Mouse (Mus musculus) myocyte (in vitro differentiated cells): Measurements from ENCODE around the gene Cd8a. TPM values are rescaled to one million over a fixed set of nuclear protein-coding genes. Genes with fewer than 3 reads are reported as not detected.

Experiments used
- H3K27me3 ChIP-seq: one replicate; pipeline ENCODE4 v1.6.1; 2011; ENCODE audit not compliant: control insufficient read depth, insufficient read depth, insufficient read length
- H3K36me3 ChIP-seq: one replicate; pipeline ENCODE4 v1.6.1; 2011; ENCODE audit not compliant: control insufficient read depth, insufficient read depth
- H3K4me2 ChIP-seq: one replicate; pipeline ENCODE4 v1.6.1; 2011; ENCODE audit warnings: low read depth, control low read depth
- H3K4me3 ChIP-seq: one replicate; pipeline ENCODE4 v1.5.1; 2011; ENCODE audit warnings: mild to moderate bottlenecking, control low read depth, moderate library complexity
- H3K79me2 ChIP-seq: one replicate; pipeline ENCODE4 v1.6.1; 2011; ENCODE audit not compliant: control insufficient read depth, insufficient read depth
- H3ac ChIP-seq: one replicate; pipeline ENCODE4 v1.6.1; 2011; ENCODE audit not compliant: control insufficient read depth, insufficient read length
- CEBPB ChIP-seq: IDR thresholded peaks from 2 replicates; pipeline ENCODE4 v1.6.1; 2011; ENCODE audit warnings: mild to moderate bottlenecking, moderate library complexity; ENCODE audit not compliant: poor library complexity, insufficient read depth, severe bottlenecking
- E2F4 ChIP-seq: IDR thresholded peaks from one replicate; pipeline ENCODE4 v1.6.1; 2011; ENCODE audit warnings: mild to moderate bottlenecking, control low read depth, moderate library complexity; ENCODE audit not compliant: insufficient read depth
- MAX ChIP-seq: IDR thresholded peaks from one replicate; pipeline ENCODE4 v1.6.1; 2011; ENCODE audit warnings: low read depth, mild to moderate bottlenecking, control low read depth
- MYOD1 ChIP-seq, 3 experiments: IDR thresholded peaks; one replicate each; pipeline ENCODE4 v1.6.1; 2011; ENCODE audit warnings: control low read depth in 2 of 3, low read depth in 2 of 3, mild to moderate bottlenecking in 2 of 3, moderate library complexity in 1 of 3; ENCODE audit not compliant: insufficient read length in 2 of 3, control insufficient read depth in 1 of 3
- MYOG ChIP-seq, 3 experiments: IDR thresholded peaks; one replicate each; pipeline ENCODE4 v1.6.1; 2011; ENCODE audit warnings: control low read depth in 2 of 3, low read depth in 2 of 3, mild to moderate bottlenecking in 2 of 3; ENCODE audit not compliant: insufficient read length in 2 of 3, control insufficient read depth in 1 of 3, insufficient read depth in 1 of 3
- POLR2A ChIP-seq: IDR thresholded peaks from one replicate; pipeline ENCODE4 v1.6.1; 2011; ENCODE audit warnings: low read depth, mild to moderate bottlenecking, control low read depth, moderate library complexity; ENCODE audit not compliant: insufficient read length
- POLR2AphosphoS2 ChIP-seq: IDR thresholded peaks from one replicate; pipeline ENCODE4 v1.6.1; 2011; ENCODE audit warnings: low read depth, control low read depth; ENCODE audit not compliant: insufficient read length
- REST ChIP-seq: IDR thresholded peaks from one replicate; pipeline ENCODE4 v1.6.1; 2011; ENCODE audit warnings: mild to moderate bottlenecking, control low read depth, moderate library complexity; ENCODE audit not compliant: insufficient read depth, insufficient read length
- SRF ChIP-seq: IDR thresholded peaks from one replicate; pipeline ENCODE4 v1.6.1; 2011; ENCODE audit warnings: low read depth; ENCODE audit not compliant: control insufficient read depth, insufficient read length
- TCF12 ChIP-seq: IDR thresholded peaks from one replicate; pipeline ENCODE4 v1.6.1; 2011; ENCODE audit warnings: mild to moderate bottlenecking, control low read depth; ENCODE audit not compliant: poor library complexity, insufficient read depth, severe bottlenecking
- TCF3 ChIP-seq: IDR thresholded peaks from one replicate; pipeline ENCODE4 v1.6.1; 2011; ENCODE audit warnings: low read depth, control low read depth; ENCODE audit not compliant: insufficient read length
- USF1 ChIP-seq: IDR thresholded peaks from one replicate; pipeline ENCODE4 v1.6.1; 2011; ENCODE audit warnings: low read depth, mild to moderate bottlenecking, control low read depth, moderate library complexity
- polyA plus RNA-seq: library from polyadenylated mRNA; unstranded; fragments of >200 nt; fragmentation: generic; extraction: Trizol; gene quantifications from one replicate; pipeline ENCODE4 v1.2.1, GENCODE M21; 2012; ENCODE audit warnings: missing spikeins

Cd8a gene
- polyA plus RNA-seq, 1 experiment = not detected

DNA sequence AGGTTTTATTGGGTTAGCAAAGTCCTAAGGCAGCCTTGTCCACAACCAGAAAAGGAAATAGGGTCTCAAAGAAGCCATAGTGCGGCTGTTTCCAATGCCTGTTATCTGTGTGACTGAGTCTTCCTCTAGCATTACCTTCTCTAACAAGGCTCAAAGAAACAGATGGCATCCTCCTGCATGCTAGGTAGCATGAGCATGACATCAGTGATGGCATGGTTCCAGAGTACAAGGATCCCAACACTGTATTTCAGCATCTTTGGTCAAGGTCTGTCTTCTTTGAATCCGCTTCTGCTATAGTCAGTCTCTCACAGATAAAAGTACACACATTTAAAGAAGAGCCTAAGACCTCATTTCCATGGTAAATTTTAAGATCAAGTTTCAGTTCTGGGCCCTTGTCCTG, 17.3 kb downstream of the Cd8a start:
- TF ChIP-seq E2F4 = no peak
- TF ChIP-seq POLR2A = no peak
- TF ChIP-seq USF1 = no peak
- TF ChIP-seq REST = no peak
- TF ChIP-seq TCF3 = no peak
- TF ChIP-seq MYOD1 (IDR thresholded peaks at IDR 0.05; ENCODE audit: control insufficient read depth in 1 of 3, insufficient read length in 2 of 3, low read depth in 2 of 3) = no peak
- no peak for TF ChIP-seq SRF
- no peak for TF ChIP-seq CEBPB
- no peak for TF ChIP-seq TCF12
- TF ChIP-seq MYOG (IDR thresholded peaks at IDR 0.05; ENCODE audit: control insufficient read depth in 1 of 3, insufficient read depth in 1 of 3, insufficient read length in 2 of 3, low read depth in 2 of 3) = no peak
- no peak for TF ChIP-seq POLR2AphosphoS2
- TF ChIP-seq MAX = no peak
- Histone ChIP-seq H3K4me3 (no peak overlapping the region), H3K36me3 (peaks cover 28% of the 10 kb centered on the region), H3ac (no peak overlapping the region), H3K4me2 (no peak overlapping the region), H3K27me3 (no peaks in the 10 kb centered on the region), H3K79me2 (no peaks in the 10 kb centered on the region)

DNA sequence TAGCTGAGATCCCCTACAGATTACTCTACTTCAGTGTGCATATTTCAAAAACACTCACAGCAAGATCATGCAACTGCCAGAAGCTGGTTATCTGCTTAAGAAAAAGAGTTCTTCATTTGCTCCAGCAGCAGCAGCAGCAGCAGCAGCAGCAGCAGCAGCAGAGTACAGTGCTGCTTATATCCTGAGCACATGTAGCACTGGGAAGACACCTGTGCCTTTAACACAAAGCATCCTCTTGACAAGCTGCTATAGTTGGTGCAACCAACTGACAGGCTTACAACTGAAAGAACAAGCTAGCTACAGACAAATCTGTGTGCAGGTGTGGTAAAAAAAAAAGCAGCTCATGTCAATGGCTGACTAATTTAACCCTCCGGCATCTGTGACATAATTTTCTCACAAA, 22.8 kb downstream of the Cd8a start:
- Histone ChIP-seq H3K27me3 (no peaks in the 10 kb centered on the region), H3K4me2 (no peak overlapping the region), H3K4me3 (no peak overlapping the region), H3K36me3 (peaks cover 36% of the 10 kb centered on the region), H3K79me2 (no peaks in the 10 kb centered on the region), H3ac (no peak overlapping the region)
- no peak for TF ChIP-seq POLR2A
- no peak for TF ChIP-seq TCF12
- TF ChIP-seq TCF3 = no peak
- no peak for TF ChIP-seq REST
- TF ChIP-seq MAX = no peak
- TF ChIP-seq SRF = no peak
- TF ChIP-seq USF1 = no peak
- TF ChIP-seq MYOD1 (IDR thresholded peaks at IDR 0.05; ENCODE audit: control insufficient read depth in 1 of 3, insufficient read length in 2 of 3, low read depth in 2 of 3) = no peak
- no peak for TF ChIP-seq MYOG (IDR thresholded peaks at IDR 0.05; ENCODE audit: control insufficient read depth in 1 of 3, insufficient read depth in 1 of 3, insufficient read length in 2 of 3, low read depth in 2 of 3)
- no peak for TF ChIP-seq CEBPB
- no peak for TF ChIP-seq E2F4
- TF ChIP-seq POLR2AphosphoS2 = no peak

DNA sequence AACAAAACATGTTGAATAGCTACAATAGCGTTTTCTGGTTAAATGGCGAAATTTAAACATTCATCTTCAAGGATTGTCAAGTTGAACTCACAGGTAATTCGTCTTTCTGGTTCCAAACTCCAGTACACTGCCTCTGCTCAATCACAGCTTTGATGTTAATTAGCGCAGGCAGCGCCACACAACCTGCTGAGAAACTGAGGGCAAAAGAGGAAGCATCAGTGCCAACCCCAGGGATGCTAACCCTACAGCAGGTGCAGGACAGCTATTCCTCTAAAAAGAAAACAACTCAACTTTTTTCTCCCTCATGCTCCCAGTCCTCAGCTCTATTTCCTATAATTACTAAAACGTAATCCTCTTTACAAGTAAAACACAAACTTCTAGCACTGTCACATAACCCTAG, 23.5 kb downstream of the Cd8a start:
- no peak overlapping the region for H3ac ChIP-seq
- H3K4me2 ChIP-seq = no peak overlapping the region
- H3K36me3 ChIP-seq = peaks cover 34% of the 10 kb centered on the region
- no peak for TF ChIP-seq CEBPB
- TF ChIP-seq MAX = no peak
- TF ChIP-seq SRF = no peak
- TF ChIP-seq REST = no peak
- TF ChIP-seq POLR2AphosphoS2 = no peak
- TF ChIP-seq MYOG (IDR thresholded peaks at IDR 0.05; ENCODE audit: control insufficient read depth in 1 of 3, insufficient read depth in 1 of 3, insufficient read length in 2 of 3, low read depth in 2 of 3) = no peak
- TF ChIP-seq TCF12 = no peak
- no peak for TF ChIP-seq USF1
- no peak for TF ChIP-seq TCF3
- no peak for TF ChIP-seq POLR2A
- TF ChIP-seq MYOD1 (IDR thresholded peaks at IDR 0.05; ENCODE audit: control insufficient read depth in 1 of 3, insufficient read length in 2 of 3, low read depth in 2 of 3) = no peak
- no peak for TF ChIP-seq E2F4
- H3K27me3 ChIP-seq = no peaks in the 10 kb centered on the region
- no peaks in the 10 kb centered on the region for H3K79me2 ChIP-seq
- H3K4me3 ChIP-seq = no peak overlapping the region

DNA sequence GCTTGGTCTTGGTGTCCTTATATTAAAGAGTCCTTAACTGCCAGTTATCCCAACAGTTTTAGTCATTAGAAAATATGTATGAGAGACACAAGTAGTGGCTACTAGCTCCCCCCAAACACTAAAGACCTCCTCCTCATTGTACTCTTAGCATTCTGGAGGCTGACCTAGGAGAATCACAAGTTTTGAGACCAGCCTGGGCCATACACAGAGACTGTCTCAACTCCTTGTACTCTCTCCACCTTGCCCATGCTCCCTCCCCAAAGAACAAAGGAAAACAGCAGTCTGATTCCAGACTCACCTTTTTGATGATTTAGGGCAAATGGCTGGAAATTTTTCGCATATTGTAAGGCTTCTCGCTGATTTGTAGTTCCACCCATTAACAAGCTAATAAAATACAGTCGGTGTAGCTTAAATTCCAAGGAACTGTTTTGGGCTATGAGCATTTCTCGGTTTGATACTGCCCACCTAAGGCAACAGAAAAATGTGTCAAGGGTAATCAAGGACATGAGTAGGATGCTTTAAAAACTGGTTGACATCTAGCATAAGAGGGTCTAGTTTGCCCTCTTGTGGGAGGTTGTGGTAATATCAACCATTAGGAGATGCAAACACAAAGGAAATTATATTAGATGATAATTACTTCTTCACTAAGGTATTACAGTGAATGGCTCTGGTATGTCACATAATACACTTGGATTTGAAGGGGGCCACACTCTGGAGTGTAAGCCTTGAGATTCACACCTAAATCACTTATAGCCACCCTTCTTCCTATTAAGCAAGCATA, 25.8 kb downstream of the Cd8a start:
- Histone ChIP-seq H3K79me2 (no peaks in the 10 kb centered on the region), H3K4me3 (no peak overlapping the region), H3ac (no peak overlapping the region), H3K36me3 (peaks cover 16% of the 10 kb centered on the region), H3K4me2 (no peak overlapping the region), H3K27me3 (no peaks in the 10 kb centered on the region)
- TF ChIP-seq TCF12 = no peak

DNA sequence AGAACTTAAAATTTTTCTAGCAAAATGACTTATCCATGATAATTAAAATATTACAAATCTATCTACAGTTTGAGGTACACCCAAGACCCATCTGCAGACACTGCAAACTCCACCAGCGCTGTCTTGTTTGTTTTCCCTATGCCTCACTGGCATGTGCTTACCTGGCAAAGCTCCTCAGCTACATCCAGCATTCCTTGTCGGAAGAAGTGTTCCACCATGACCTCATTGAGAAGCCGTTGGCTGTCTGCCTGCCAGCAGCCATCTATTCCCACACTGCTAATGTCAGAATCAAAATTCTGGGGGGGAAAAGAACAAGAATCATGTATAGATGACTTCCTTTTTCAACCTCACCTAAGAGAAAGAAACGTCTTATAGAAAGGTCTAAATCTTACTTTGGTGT, 41.4 kb downstream of the Cd8a start:
- Histone ChIP-seq H3K27me3 (no peaks in the 10 kb centered on the region), H3ac (no peak overlapping the region), H3K4me3 (no peak overlapping the region), H3K79me2 (no peaks in the 10 kb centered on the region), H3K4me2 (no peak overlapping the region), H3K36me3 (no peaks in the 10 kb centered on the region)
- TF ChIP-seq E2F4 (no peak), TCF12 (no peak), TCF3 (no peak), POLR2A (no peak), SRF (no peak), CEBPB (no peak), USF1 (no peak), MAX (no peak), MYOG (IDR thresholded peaks at IDR 0.05; ENCODE audit: control insufficient read depth in 1 of 3, insufficient read depth in 1 of 3, insufficient read length in 2 of 3, low read depth in 2 of 3) (no peak), POLR2AphosphoS2 (no peak)
